Mouse (Mus musculus) midbrain, embryonic 13.5 days (tissue): Measurements from ENCODE around the gene Tubd1. TPM values are rescaled to one million over a fixed set of nuclear protein-coding genes. Genes with fewer than 3 reads are reported as not detected.

ENCODE experiments used
- ATAC-seq: fragments of 200-750 bp; cut with Nextera tagmentation; 2 replicates; pipeline ENCODE4 v1.8.0; 2017; ENCODE audit warnings: mild to moderate bottlenecking, moderate TSS enrichment, moderate library complexity
- H3K27ac ChIP-seq: fragments of 300-500 bp; sonication (generic); 2 replicates; pipeline ENCODE4 v1.5.1; 2015; ENCODE audit warnings: inconsistent platforms, mild to moderate bottlenecking, moderate library complexity
- H3K27me3 ChIP-seq: fragments of 300-500 bp; sonication (generic); 2 replicates; pipeline ENCODE4 v1.6.1; 2015; ENCODE audit warnings: mild to moderate bottlenecking, inconsistent platforms
- H3K36me3 ChIP-seq: fragments of 300-500 bp; sonication (generic); 2 replicates; pipeline ENCODE4 v1.6.1; 2015; ENCODE audit warnings: mild to moderate bottlenecking, inconsistent platforms
- H3K4me1 ChIP-seq: fragments of 300-500 bp; sonication (generic); replicated peaks from 2 replicates; pipeline ENCODE4 v1.6.1; 2015; ENCODE audit warnings: inconsistent platforms
- H3K4me2 ChIP-seq: fragments of 300-500 bp; sonication (generic); replicated peaks from 2 replicates; pipeline ENCODE4 v1.6.1; 2015; ENCODE audit warnings: moderate library complexity, mild to moderate bottlenecking, inconsistent platforms
- H3K4me3 ChIP-seq: fragments of 300-500 bp; sonication (generic); replicated peaks from 2 replicates; pipeline ENCODE4 v1.5.1; 2015; ENCODE audit warnings: mild to moderate bottlenecking, inconsistent platforms
- H3K9ac ChIP-seq: fragments of 300-500 bp; sonication (generic); replicated peaks from 2 replicates; pipeline ENCODE4 v1.6.1; 2015; ENCODE audit warnings: mild to moderate bottlenecking, inconsistent platforms
- H3K9me3 ChIP-seq: fragments of 300-500 bp; sonication (generic); 2 replicates; pipeline ENCODE4 v1.6.1; 2016; ENCODE audit warnings: mild to moderate bottlenecking, inconsistent platforms
- whole genome bisulfite sequencing: fragments of 180-500 bp; shearing (Covaris S2); methylation state at CpG from one replicate; pipeline ENCODE4 v1.1.7; 2015; 5-methylcytosine and 5-hydroxymethylcytosine counted together
- polyA plus RNA-seq: library from polyadenylated mRNA; unstranded; fragments of >200 nt; fragmentation: Nextera tagmentation; extraction: Ambion mirVana; gene quantifications from 2 replicates; pipeline ENCODE4 v1.2.1, GENCODE M21; 2015

Tubd1 gene
- polyA plus RNA-seq, 1 experiment from 2014 or later: 7.9 TPM

- no peaks in the 10 kb centered on the region for H3K9me3 ChIP-seq
- H3K27ac ChIP-seq: no peak overlapping the region
- H3K36me3 ChIP-seq: no peaks in the 10 kb centered on the region
- no peaks in the 10 kb centered on the region for H3K27me3 ChIP-seq
- no peak for ATAC-seq
- H3K4me3 ChIP-seq: no peak overlapping the region
- WGBS: 63% methylated on average over 15 of the region's 15 CpGs
- H3K4me2 ChIP-seq: no peak overlapping the region
- 0 out of 2 replicates have a peak, but pooled peaks cover 3% of the 10 kb centered on the region for H3K4me1 ChIP-seq
- H3K9ac ChIP-seq: no peak overlapping the region
Measured at GRCm38 (mm10) chr11:86571047-86571855, 26.5 kb downstream of the Tubd1 start.

- no peak overlapping the region for H3K4me2 ChIP-seq
- no peak for ATAC-seq
- no peak overlapping the region for H3K4me3 ChIP-seq
- H3K36me3 ChIP-seq: no peaks in the 10 kb centered on the region
- 88% methylated on average over 4 of the region's 4 CpGs for WGBS
- H3K9ac ChIP-seq: no peak overlapping the region
- H3K27me3 ChIP-seq: no peaks in the 10 kb centered on the region
- H3K9me3 ChIP-seq: no peaks in the 10 kb centered on the region
- H3K27ac ChIP-seq: no peak overlapping the region
- H3K4me1 ChIP-seq: 0 out of 2 replicates have a peak, but pooled peaks cover 3% of the 10 kb centered on the region
Measured at GRCm38 (mm10) chr11:86571871-86572270, 27.1 kb downstream of the Tubd1 start.

GRCm38 (mm10) chr11:86572623-86573022, 27.8 kb downstream of the Tubd1 start:
- 86% methylated on average over 2 of the region's 2 CpGs for WGBS
- Histone ChIP-seq H3K36me3 (no peaks in the 10 kb centered on the region), H3K9me3 (no peaks in the 10 kb centered on the region), H3K4me2 (no peak overlapping the region), H3K4me3 (no peak overlapping the region), H3K27ac (no peak overlapping the region), H3K9ac (no peak overlapping the region), H3K4me1 (0 out of 2 replicates have a peak, but pooled peaks cover 3% of the 10 kb centered on the region), H3K27me3 (no peaks in the 10 kb centered on the region)
- no peak for ATAC-seq

- no peaks in the 10 kb centered on the region for H3K9me3 ChIP-seq
- no peaks in the 10 kb centered on the region for H3K36me3 ChIP-seq
- H3K27me3 ChIP-seq: no peaks in the 10 kb centered on the region
- H3K4me2 ChIP-seq: no peak overlapping the region
- no peak for ATAC-seq
- H3K27ac ChIP-seq: no peak overlapping the region
- 92% methylated on average over 6 of the region's 6 CpGs for WGBS
- 0 out of 2 replicates have a peak, but pooled peaks cover 3% of the 10 kb centered on the region for H3K4me1 ChIP-seq
- no peak overlapping the region for H3K9ac ChIP-seq
- H3K4me3 ChIP-seq: no peak overlapping the region
Measured at GRCm38 (mm10) chr11:86573646-86574231, 28.9 kb downstream of the Tubd1 start.

GRCm38 (mm10) chr11:86574408-86574807, 29.6 kb downstream of the Tubd1 start:
- H3K4me1 ChIP-seq: 0 out of 2 replicates have a peak, but pooled peaks cover 3% of the 10 kb centered on the region
- no peak overlapping the region for H3K4me2 ChIP-seq
- H3K4me3 ChIP-seq: no peak overlapping the region
- no peaks in the 10 kb centered on the region for H3K27me3 ChIP-seq
- 74% methylated on average over 2 of the region's 2 CpGs for WGBS
- no peak overlapping the region for H3K9ac ChIP-seq
- no peaks in the 10 kb centered on the region for H3K36me3 ChIP-seq
- no peak for ATAC-seq
- no peaks in the 10 kb centered on the region for H3K9me3 ChIP-seq
- no peak overlapping the region for H3K27ac ChIP-seq

- Histone ChIP-seq H3K4me1 (0 out of 2 replicates have a peak, but pooled peaks cover 3% of the 10 kb centered on the region), H3K36me3 (no peaks in the 10 kb centered on the region), H3K9me3 (no peaks in the 10 kb centered on the region), H3K4me3 (no peak overlapping the region), H3K9ac (no peak overlapping the region), H3K27ac (no peak overlapping the region), H3K27me3 (no peaks in the 10 kb centered on the region), H3K4me2 (no peak overlapping the region)
- ATAC-seq: no peak
- 81% methylated on average over 7 of the region's 7 CpGs for WGBS
Measured at GRCm38 (mm10) chr11:86575632-86576378, 31.0 kb downstream of the Tubd1 start.

GRCm38 (mm10) chr11:86577231-86577630, 32.4 kb downstream of the Tubd1 start:
- Histone ChIP-seq H3K4me1 (0 out of 2 replicates have a peak, but pooled peaks cover 3% of the 10 kb centered on the region), H3K4me3 (no peak overlapping the region), H3K27ac (no peak overlapping the region), H3K4me2 (no peak overlapping the region), H3K36me3 (no peaks in the 10 kb centered on the region), H3K9ac (no peak overlapping the region), H3K9me3 (no peaks in the 10 kb centered on the region), H3K27me3 (no peaks in the 10 kb centered on the region)
- no peak for ATAC-seq
- 80% methylated on average over 4 of the region's 4 CpGs for WGBS

GRCm38 (mm10) chr11:86578106-86578808, 33.5 kb downstream of the Tubd1 start:
- Histone ChIP-seq H3K36me3 (peaks cover 6% of the 10 kb centered on the region), H3K4me3 (no peak overlapping the region), H3K27ac (no peak overlapping the region), H3K9me3 (no peaks in the 10 kb centered on the region), H3K27me3 (no peaks in the 10 kb centered on the region), H3K4me1 (0 out of 2 replicates have a peak, but pooled peaks cover 3% of the 10 kb centered on the region), H3K9ac (no peak overlapping the region), H3K4me2 (no peak overlapping the region)
- WGBS: 85% methylated on average over 6 of the region's 6 CpGs
- ATAC-seq: no peak

- no peaks in the 10 kb centered on the region for H3K9me3 ChIP-seq
- WGBS: 79% methylated on average over 25 of the region's 25 CpGs
- no peak overlapping the region for H3K4me3 ChIP-seq
- H3K9ac ChIP-seq: no peak overlapping the region
- 0 out of 2 replicates have a peak, but pooled peaks cover 3% of the 10 kb centered on the region for H3K4me1 ChIP-seq
- H3K27ac ChIP-seq: no peak overlapping the region; the same call in 1 of the 2 replicates
- no peak for ATAC-seq
- no peak overlapping the region for H3K4me2 ChIP-seq
- peaks cover 6% of the 10 kb centered on the region for H3K36me3 ChIP-seq
- no peaks in the 10 kb centered on the region for H3K27me3 ChIP-seq
Measured at GRCm38 (mm10) chr11:86578809-86579730, 34.3 kb downstream of the Tubd1 start.

GRCm38 (mm10) chr11:86579731-86580318, 35.0 kb downstream of the Tubd1 start:
- Histone ChIP-seq H3K4me1 (0 out of 2 replicates have a peak, but pooled peaks cover 3% of the 10 kb centered on the region), H3K36me3 (peaks cover 6% of the 10 kb centered on the region), H3K9me3 (no peaks in the 10 kb centered on the region), H3K4me2 (no peak overlapping the region), H3K27me3 (no peaks in the 10 kb centered on the region), H3K27ac (no peak overlapping the region), H3K9ac (no peak overlapping the region), H3K4me3 (no peak overlapping the region)
- no peak for ATAC-seq
- 81% methylated on average over 10 of the region's 10 CpGs for WGBS
